Mouse (Mus musculus): ENCODE results near the gene Srebf2.

The Srebf2 gene

DNA sequence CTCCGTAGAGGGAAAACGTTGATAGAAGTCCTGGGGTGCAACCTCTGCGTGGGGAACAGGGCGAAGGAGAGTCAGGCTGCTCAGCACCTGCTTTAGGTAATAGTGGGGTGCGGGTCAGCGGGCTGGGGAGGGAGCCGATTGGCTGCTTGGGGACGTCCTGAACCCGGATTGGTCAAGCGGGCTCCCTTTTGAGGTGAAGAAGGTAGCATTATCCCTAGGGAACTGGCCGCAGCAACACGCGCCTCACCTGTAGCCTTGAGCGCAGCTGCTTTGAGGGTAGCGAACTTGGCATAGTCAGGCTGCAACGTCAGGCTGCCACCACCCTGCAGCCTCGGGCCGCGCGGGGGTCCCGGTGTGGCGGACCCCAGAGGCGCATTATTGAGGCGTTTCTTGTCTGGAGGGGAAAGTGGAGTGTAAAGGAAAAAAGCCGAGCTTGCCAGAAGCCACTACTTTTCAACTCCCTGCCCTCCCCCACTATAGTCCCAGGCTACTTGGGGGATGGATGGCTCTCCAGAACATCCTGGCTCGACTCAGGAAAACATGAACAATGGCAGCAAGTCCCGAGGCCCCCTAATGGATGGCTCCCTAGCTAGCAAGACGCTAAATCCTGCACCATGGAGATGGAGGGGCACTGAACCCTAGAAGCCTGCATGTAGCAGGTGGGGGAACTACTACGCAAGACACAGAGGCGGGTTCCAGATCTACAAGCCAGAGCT lies 60.7 kb downstream of the Srebf2 start:
- DNase-seq (ENCODE audit: low read depth) = no peak

DNA sequence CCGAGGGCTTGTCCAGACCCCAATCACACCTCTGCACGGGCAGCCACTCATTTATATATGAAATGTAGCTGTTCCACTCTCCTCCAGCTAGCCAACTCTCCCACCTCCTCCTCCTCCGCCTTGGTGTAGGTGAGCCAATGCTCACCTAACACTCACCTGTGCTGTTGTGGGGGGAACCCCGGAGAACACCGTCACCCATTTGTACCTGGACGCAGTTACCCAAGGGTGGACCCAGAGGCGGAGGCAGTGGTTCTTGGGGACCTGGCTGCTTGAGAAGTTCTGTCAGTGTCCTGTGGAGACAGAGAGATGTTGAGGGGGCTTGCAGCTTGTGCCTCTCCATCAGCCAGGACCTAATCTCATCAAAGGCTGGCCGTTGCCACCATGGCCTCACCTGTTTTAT lies 61.3 kb downstream of the Srebf2 start:
- no peak for DNase-seq (ENCODE audit: low read depth)

DNA sequence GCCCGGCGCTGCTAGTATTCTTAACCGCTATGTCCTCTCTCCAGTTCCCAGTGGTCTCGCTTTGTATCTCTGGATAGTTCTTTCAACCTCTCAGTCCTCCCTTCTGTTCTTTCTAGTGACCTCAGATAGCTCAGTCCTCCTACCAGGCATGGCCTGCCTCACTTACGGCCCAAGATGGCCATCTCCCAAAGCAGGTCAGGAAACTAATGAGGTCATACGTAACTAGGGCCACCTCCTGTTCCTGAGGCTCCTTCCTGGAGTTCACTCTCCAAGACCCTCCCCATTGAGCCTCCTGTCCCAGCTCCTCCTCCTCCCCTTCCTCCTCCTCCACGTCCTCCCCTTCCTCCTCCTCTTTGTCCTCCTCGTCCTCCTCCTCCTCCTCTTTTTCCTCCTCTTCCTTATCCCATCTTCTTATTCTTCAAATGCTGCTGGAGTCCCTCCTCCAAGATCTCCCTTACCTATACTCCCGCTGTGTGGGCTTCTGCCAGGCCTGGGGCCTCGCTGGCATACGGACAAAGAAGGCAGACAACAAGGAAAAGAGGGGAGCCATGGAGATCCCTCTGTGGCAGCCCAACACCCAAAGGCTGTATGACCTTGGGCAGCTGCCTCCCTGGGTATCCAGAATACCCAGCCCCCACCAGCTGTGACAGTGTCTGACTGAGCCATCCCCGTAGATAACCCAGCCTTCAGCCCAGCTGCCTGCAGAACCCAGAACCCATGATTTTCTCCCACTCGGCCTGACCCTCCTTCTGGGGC lies 62.5 kb downstream of the Srebf2 start:
- no peak for DNase-seq (ENCODE audit: low read depth)

DNA sequence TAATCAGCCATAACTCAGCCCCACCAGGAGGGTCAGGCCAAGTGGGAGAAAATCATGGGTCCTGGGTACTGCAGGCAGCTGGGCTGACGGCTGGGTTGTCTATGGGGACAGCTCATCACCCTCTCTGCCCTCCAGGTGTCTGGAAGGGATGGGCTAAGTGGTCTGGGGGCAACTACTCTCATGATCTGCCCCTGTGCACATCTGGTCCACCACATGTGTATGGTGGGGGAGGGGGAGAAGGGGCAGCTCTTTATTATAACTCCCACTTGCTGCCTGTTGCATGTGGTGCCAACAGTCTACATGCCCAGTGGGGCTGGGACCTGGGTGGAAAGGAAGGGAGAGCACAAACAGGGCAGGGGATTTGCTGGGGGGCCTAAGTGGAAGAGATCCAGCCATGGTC lies 63.8 kb downstream of the Srebf2 start:
- DNase-seq (ENCODE audit: low read depth) = no peak

DNA sequence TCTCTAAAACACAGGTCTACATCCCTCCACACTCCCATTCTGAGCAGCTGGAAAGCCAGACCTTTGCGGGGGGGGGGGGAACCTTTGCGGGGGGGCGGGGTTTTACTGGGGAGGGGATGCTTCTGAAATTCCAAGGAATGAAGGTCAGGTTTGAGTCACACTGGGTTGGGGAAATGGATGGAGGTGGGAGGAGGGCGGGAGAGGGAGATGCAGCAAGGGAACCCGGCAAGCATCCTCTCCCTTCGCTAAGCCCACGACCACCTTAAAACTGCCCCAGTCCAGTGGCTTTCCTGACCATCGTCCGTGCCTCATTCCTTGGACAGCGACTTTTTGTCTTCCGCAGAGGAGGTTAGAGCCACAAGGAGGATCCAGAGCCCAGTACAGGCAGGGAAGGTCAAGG lies 64.3 kb downstream of the Srebf2 start:
- no peak for DNase-seq (ENCODE audit: low read depth)

DNA sequence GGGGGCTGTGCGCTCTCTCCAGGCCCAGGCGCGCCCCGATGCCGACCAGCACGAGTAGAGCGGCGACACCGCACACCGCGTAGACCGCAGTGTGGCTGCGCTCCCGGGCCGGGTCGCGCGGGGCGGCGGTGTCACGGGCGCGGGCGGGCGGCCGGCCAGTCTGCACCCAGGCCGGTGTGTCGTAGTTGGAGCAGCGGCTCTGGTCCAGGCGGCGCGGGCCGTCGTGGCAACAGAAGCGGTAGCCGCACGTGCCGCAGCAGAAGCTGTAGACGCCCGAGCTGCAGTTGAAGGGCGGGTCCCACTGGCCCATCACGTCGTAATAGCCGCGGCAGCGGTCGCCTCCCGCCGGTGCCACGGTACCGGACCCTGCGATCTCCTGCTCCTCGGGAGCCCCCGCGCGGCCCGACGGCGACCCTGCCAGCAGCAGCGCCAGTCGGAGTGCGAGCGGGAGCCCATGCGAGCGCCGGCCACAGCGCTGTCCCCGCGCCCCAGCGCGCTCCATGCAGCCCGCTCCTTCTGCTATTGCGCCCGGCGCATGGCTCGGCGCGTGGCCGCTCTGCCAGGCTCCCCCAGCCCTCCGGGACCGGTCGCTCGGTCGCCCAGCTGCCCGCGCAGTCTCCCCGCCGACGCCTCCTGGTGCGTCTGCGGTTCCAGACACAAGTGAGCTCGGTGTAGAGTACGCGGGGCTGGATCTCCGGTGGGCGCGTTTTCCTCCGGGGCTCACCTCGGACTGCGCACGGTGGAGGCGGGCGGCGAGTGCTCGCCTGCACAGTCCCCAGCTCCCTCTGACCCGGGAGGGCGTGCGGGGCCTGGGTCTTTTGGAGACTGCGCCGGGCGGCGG lies 65.2 kb downstream of the Srebf2 start:
- DNase-seq (ENCODE audit: low read depth) = no peak

DNA sequence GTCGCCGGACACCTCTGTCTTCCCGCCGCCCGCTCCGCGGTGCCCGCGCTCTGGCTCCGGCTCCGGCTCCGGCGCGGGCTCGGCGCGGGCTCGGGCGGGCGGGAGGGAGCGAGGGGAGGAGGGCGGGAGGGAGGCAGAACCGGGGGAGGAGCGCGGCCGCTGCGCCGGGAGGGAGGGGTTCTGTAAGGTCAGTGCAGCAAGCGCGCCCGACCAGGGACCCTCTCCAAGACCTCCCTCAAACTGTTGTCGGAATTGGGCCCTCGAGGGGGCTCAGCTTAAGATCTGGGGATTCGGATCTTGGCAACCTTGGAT lies 65.7 kb downstream of the Srebf2 start, which contains the start of gene Shisa8:
Gene Shisa8, minus strand, starts transcription at position 64 of the 312 bp plus-strand sequence.
- DNase-seq (ENCODE audit: low read depth) = no peak

DNA sequence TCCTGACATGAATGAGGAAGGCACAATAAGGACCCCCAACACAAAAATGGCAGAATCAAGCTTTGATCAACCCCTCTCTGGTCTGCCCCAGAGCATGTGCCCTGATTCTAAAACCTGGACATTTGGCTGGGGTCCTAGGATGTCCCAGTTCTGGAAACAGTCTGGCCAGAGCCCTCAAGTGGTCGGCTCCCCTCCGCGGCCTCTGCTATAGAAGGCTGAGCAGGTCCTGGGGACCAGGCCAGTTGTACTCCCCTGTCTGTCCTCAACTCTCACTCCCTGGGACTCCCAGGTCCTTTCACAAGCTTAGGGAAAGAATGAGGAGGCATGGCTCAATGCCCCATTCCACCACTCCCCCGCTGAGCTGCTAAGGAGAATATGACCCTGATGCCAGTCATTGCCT lies 66.2 kb downstream of the Srebf2 start:
- no peak for DNase-seq (ENCODE audit: low read depth)

DNA sequence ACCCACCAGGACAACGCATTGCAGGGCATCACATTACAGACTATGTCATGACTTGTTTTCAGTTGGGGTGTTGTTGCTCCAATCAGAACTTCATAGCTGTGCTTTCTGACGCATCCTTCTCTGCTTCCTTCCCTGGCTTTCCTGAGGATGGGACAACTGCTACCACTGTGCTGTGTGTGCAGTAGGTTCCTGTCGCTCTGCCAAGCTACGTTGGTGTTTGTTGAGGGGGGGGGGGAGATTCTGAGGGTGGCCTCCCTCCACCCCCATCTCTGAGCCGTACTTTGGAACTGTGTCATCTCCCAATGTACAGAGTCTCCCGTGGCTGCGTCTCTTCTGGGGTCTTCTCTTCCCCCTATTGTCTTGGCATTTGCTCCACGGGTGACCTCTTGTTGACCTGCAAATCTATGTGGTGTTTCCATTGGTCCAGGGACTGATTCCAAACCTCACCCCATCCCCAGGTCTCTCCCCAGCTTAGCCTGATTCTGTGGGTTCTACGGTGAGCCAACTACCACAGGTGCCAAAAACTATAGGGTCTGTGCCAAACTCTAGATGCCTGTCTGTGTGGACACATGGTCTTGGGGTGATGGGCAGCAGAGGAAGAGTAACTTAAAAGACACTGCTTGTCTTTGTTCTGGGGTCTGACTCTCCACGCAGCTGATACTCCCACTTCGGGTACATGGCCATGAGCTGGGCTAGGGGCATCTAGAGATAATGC lies 68.5 kb downstream of the Srebf2 start:
- DNase-seq (ENCODE audit: low read depth) = no peak

DNA sequence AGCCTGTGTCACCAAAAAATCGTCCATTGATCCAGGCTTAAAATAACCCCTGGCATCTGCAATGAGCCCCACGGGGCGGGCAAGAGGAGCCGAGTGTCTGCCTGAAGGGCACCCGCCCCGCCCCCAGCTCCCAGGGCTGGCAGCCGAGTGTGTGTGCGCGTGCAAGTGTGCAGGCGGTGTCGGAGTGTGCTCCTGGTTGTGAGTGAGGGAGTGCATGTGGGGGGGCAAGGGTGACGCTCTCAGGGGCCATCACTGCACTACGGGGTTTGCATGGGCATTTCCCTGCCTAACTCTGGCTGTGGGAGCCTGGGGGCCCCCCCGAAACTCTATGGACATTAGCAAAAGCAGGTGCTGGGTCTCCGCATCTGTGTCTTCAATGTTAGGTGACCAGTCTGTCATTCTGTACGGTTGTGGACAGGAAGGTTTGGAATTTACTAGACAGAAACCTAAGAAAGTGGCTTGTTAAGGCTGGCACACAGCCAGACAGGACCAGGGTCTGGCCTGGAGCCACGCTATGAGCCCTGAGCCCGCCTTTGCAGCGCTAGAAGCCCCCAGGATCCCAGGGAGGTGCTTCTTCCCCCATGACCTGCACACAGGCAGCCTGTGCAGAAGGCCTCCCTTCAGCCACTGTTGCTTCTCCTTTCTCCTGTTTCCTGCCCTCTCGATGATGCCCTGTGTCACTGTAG lies 69.3 kb downstream of the Srebf2 start:
- no peak for DNase-seq (ENCODE audit: low read depth)

DNA sequence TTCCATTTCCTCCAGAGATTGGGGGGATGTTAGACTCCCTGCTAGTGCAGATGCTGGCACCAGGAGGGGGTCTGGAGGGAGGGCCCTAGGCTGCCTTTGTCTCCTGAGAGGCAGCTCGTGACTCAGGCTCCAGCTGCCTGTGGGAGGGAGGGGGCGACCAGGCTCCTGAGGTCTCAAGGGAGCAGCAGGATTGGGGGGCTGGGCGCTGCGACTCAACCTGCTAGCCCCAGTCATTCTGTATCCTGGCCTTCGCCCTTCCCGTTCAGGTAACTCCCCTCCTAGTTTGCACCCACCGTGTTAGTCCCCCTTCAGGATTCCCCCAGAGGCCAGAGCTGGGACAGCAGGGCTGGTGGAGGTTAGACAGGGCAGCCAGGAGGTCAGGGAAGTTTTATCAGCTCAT lies 70.1 kb downstream of the Srebf2 start:
- DNase-seq (ENCODE audit: low read depth) = no peak

DNA sequence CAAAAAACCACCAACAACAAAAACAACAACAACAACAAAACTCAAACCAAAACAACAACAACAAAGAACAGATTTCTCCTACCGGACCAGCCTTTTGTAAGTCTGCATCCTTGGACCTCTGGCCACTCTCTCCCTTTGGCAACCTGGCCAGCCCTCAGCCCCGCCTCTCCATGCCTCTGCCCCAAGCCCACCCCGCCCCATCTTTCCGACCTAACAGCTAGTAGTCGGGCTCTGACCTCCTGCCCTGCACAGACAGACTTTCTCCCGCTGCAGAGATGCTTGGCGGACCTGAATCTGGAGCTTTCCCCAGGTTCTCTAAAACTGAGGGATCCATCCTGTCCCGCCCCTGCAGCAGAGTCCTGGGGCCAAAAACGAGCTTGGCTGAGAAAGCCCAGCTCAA lies 71.0 kb downstream of the Srebf2 start:
- DNase-seq (ENCODE audit: low read depth) = no peak

DNA sequence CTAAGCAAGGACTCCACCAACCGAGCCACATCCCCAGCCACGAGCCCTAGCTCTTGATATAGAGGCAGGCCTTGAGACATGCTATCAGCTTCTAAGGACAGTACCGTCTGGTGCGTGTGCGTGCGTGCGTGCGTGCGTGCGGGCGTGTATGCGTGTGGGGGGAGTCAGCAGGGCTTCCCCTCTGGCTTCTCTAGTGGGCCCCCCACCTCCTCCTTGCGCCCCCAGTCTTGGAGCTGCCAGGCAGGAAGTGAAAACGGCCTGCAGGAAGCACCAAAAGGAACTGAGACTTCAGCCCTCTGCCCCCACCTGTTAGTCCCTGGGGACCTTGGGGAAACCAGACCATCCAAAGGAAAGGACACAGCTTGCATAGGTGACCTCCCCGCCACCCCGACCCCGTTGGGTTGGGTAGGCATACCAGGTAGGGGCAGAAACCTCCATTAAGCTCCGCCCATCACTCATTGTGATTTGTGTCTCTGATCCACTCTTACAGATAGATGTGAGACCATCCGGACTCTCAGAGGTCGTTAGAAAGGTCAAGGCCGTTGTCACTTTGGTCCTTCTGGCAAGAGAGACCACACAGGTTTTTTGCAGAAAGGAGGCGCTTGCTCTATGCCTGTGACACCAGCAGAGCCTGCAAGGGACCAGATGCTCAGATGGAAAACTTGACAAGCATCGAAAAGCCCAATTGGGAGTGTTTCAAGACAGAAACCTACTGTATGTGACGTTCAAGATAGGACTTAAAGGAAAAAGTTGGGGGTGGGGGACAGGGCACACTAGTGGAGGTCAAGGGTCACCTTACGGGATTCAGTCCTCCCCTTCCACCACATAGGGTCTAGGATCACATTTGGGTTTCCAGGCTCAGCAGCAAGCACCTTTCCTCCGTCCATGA lies 72.0 kb downstream of the Srebf2 start:
- no peak for DNase-seq (ENCODE audit: low read depth)

DNA sequence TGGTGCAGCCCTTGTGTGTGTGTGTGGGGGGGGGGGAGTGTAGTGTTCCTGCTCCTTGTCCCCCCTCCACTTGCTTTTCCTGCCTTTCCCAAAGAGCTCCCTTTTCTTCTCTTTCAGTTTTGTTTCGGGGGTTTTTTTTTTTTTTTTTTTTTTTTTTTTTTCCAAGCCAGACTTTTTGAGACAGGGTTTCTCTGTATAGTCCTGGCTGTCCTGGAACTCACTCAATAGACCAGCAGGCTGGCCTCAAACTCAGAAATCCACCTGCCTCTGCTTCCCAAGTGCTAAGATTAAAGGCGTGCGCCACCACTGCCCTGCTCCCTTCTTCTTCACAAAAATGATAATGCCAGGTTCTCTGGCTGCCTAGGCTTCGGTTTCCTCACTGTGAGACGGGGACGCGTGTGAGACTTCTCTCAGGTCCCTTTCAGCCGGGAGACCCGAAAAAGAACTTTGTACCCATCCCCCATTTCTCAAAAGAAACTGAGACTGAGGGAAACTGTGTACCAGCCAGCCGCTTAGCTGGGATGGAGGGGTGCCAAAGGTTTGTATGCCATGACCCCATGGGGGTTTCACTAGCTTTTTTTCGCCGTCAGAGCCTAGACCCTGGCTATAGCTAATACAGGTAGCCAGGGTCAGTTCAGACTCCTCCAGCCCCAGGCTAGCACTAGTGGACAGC lies 73.2 kb downstream of the Srebf2 start:
- no peak for DNase-seq (ENCODE audit: low read depth)

DNA sequence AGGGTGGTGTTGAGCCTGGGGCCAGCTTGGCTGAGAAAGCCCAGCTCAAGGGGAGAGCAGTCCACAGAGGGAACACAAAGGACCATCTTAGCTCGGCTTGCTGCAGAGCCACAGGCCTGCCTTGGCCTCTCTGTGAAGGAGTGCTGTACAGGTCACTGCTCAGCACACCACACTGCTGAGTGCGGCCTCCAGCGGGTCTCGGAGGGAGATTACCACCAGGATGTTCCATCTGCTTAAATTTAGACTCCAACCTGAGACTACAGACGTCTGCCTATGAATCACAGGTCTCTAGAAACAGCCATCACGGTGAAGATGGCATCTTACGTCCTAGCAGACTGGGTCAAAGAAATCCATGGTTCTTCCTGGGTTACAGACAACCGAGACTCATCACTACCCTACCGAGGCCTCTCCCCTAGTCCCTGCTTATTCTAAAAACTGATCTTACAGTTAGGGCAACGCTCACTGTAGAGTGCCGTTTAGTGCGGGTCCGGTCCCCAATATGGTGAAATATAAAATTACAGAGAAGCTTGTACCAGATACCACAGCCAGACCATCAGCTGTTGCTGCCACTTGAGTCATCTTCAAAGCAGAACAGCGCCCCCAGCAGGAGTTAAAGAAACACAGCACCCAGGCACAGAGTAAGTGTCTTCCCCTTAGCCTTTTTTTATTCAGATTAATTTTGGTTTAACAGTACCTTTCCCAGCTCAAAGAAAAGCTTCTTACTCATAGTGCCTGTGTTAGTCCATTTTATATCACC lies 74.3 kb downstream of the Srebf2 start:
- DNase-seq (ENCODE audit: low read depth) = peak; percentile 50

DNA sequence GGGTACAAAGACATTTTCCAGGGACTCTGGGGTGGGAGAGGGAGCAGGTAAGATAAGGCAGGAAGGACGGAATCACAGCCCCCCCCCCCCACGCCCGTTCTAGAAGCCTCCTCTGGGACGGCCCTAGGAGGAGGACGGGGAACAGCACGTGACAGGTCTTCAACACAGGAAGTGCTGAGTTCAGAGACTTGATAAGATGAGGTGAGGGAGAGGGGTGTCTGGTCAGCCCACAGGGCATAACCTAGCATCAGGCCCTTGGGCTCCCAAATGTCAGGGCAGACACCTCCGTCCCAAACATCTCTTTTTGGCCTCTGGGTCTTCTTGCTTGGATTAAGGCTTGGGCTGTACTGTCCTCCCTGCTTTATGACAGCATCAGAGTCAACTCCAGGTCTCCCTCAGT lies 76.3 kb downstream of the Srebf2 start:
- no peak for DNase-seq (ENCODE audit: low read depth)

DNA sequence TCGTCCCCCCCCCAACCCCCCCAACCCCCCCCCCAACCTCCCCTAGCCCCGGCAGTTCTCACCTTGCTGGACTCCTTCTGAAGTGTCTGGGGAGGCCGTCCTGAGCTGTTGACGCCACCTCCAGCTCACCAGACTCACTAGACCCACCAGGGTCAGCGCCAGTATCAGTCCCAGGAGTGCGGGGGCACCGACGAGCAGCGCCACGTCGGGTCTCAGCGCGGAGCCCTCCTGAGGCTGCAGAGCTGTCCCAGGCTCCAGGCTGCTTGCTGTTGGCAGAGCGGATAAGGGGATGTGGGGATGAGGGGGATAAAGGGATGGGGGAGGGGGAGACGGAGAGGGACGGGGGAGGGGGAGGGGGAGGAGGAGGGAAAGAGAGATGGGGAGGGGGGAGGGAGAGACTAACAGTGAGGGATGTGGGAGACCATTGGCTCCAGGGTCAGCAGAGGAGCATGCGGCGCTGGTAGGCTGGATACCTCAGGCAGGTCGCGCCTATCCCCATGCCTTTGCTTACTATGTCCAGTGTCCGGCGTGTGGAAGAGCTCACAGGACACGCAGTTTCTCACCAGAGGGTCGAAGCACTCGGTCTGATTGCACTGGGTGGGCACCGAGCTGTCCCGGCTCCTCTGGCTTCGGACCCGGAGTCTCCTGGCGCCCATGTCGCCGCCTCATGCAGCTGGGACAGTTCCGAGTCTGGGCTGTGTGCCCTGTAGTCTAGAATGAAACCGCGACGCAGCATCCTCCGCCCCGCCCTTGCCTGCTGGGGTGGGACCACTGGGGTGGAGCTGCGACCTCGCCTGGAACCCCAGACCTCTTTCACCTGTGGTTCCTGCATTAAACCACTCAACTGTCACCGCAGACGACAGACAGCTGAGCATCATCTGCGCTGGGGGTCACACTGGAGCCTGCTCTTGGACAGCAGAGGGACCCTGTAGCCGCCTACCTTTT lies 76.9 kb downstream of the Srebf2 start, which contains the start of gene Tnfrsf13c:
Gene Tnfrsf13c, minus strand, starts transcription at position 713 of the 945 bp plus-strand sequence.
- peak; percentile 70 for DNase-seq (ENCODE audit: low read depth)

DNA sequence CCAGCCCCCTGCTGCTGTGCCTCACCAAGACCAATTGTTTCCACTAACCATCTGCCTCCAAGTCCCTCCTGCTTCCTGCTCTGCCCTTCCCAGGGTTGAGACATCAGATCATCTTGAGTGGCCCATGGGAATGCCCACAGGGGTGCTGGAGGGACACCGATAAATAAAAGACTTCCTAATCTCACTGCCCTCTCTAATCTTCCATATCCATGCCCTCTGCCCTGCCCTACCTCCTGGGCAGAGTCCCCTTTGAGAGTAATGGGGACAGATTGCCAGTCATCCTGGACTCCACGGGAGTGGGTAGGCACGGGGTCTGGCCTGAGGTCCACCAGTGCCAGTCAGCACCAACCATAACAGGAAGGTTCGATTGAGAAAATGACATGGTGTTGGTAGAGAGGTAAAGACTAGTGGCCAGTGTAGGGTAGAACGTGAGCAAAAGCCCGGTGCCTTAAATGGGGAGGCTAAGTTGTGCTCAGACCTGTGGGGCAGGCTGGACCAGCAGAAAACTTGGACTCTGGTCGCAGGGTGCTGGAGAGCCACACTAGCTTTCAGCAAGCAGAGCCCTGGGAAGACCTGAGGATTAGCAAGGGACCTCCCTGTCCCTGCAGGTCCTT lies 77.7 kb downstream of the Srebf2 start:
- no peak for DNase-seq (ENCODE audit: low read depth)

Measured in induced T-regulatory cell, adult 2 months (primary cell).